Mouse (Mus musculus) myocyte (in vitro differentiated cells): ENCODE data around the gene Cngb1. TPM values are rescaled to one million over a fixed set of nuclear protein-coding genes. Genes with fewer than 3 reads are reported as not detected.
A peak's percentile ranks its signal among the peaks of the same experiment; 100 is the strongest.

ENCODE experiments used
- H3K27me3 ChIP-seq: one replicate; pipeline ENCODE4 v1.6.1; 2011; ENCODE audit not compliant: control insufficient read depth, insufficient read depth, insufficient read length
- H3K36me3 ChIP-seq: one replicate; pipeline ENCODE4 v1.6.1; 2011; ENCODE audit not compliant: control insufficient read depth, insufficient read depth
- H3K4me2 ChIP-seq: one replicate; pipeline ENCODE4 v1.6.1; 2011; ENCODE audit warnings: low read depth, control low read depth
- H3K4me3 ChIP-seq: one replicate; pipeline ENCODE4 v1.5.1; 2011; ENCODE audit warnings: mild to moderate bottlenecking, control low read depth, moderate library complexity
- H3K79me2 ChIP-seq: one replicate; pipeline ENCODE4 v1.6.1; 2011; ENCODE audit not compliant: control insufficient read depth, insufficient read depth
- H3ac ChIP-seq: one replicate; pipeline ENCODE4 v1.6.1; 2011; ENCODE audit not compliant: control insufficient read depth, insufficient read length
- CEBPB ChIP-seq: IDR thresholded peaks from 2 replicates; pipeline ENCODE4 v1.6.1; 2011; ENCODE audit warnings: mild to moderate bottlenecking, moderate library complexity; ENCODE audit not compliant: poor library complexity, insufficient read depth, severe bottlenecking
- E2F4 ChIP-seq: IDR thresholded peaks from one replicate; pipeline ENCODE4 v1.6.1; 2011; ENCODE audit warnings: mild to moderate bottlenecking, control low read depth, moderate library complexity; ENCODE audit not compliant: insufficient read depth
- MAX ChIP-seq: IDR thresholded peaks from one replicate; pipeline ENCODE4 v1.6.1; 2011; ENCODE audit warnings: low read depth, mild to moderate bottlenecking, control low read depth
- MYOD1 ChIP-seq, 3 experiments: IDR thresholded peaks; one replicate each; pipeline ENCODE4 v1.6.1; 2011; ENCODE audit warnings: control low read depth in 2 of 3, low read depth in 2 of 3, mild to moderate bottlenecking in 2 of 3, moderate library complexity in 1 of 3; ENCODE audit not compliant: insufficient read length in 2 of 3, control insufficient read depth in 1 of 3
- MYOG ChIP-seq, 3 experiments: IDR thresholded peaks; one replicate each; pipeline ENCODE4 v1.6.1; 2011; ENCODE audit warnings: control low read depth in 2 of 3, low read depth in 2 of 3, mild to moderate bottlenecking in 2 of 3; ENCODE audit not compliant: insufficient read length in 2 of 3, control insufficient read depth in 1 of 3, insufficient read depth in 1 of 3
- POLR2A ChIP-seq: IDR thresholded peaks from one replicate; pipeline ENCODE4 v1.6.1; 2011; ENCODE audit warnings: low read depth, mild to moderate bottlenecking, control low read depth, moderate library complexity; ENCODE audit not compliant: insufficient read length
- POLR2AphosphoS2 ChIP-seq: IDR thresholded peaks from one replicate; pipeline ENCODE4 v1.6.1; 2011; ENCODE audit warnings: low read depth, control low read depth; ENCODE audit not compliant: insufficient read length
- REST ChIP-seq: IDR thresholded peaks from one replicate; pipeline ENCODE4 v1.6.1; 2011; ENCODE audit warnings: mild to moderate bottlenecking, control low read depth, moderate library complexity; ENCODE audit not compliant: insufficient read depth, insufficient read length
- SRF ChIP-seq: IDR thresholded peaks from one replicate; pipeline ENCODE4 v1.6.1; 2011; ENCODE audit warnings: low read depth; ENCODE audit not compliant: control insufficient read depth, insufficient read length
- TCF12 ChIP-seq: IDR thresholded peaks from one replicate; pipeline ENCODE4 v1.6.1; 2011; ENCODE audit warnings: mild to moderate bottlenecking, control low read depth; ENCODE audit not compliant: poor library complexity, insufficient read depth, severe bottlenecking
- TCF3 ChIP-seq: IDR thresholded peaks from one replicate; pipeline ENCODE4 v1.6.1; 2011; ENCODE audit warnings: low read depth, control low read depth; ENCODE audit not compliant: insufficient read length
- USF1 ChIP-seq: IDR thresholded peaks from one replicate; pipeline ENCODE4 v1.6.1; 2011; ENCODE audit warnings: low read depth, mild to moderate bottlenecking, control low read depth, moderate library complexity
- polyA plus RNA-seq: library from polyadenylated mRNA; unstranded; fragments of >200 nt; fragmentation: generic; extraction: Trizol; gene quantifications from one replicate; pipeline ENCODE4 v1.2.1, GENCODE M21; 2012; ENCODE audit warnings: missing spikeins

Cngb1 gene
- polyA plus RNA-seq, 1 experiment: 0.07 TPM

- peak in 1 of 3 experiments; percentile 42 for TF ChIP-seq MYOG (IDR thresholded peaks at IDR 0.05; ENCODE audit: control insufficient read depth in 1 of 3, insufficient read depth in 1 of 3, insufficient read length in 2 of 3, low read depth in 2 of 3)
- TF ChIP-seq POLR2AphosphoS2: peak; percentile 37
- TF ChIP-seq MYOD1 (IDR thresholded peaks at IDR 0.05; ENCODE audit: control insufficient read depth in 1 of 3, insufficient read length in 2 of 3, low read depth in 2 of 3): peak in 1 of 3 experiments; percentile 6
- no peak for TF ChIP-seq MAX
- TF ChIP-seq TCF3: no peak
- TF ChIP-seq USF1: no peak
- Histone ChIP-seq H3K4me3 (no peak overlapping the region), H3K79me2 (peaks cover under 1% of the 10 kb centered on the region), H3K27me3 (no peaks in the 10 kb centered on the region), H3K36me3 (peaks cover 7% of the 10 kb centered on the region), H3ac (no peak overlapping the region), H3K4me2 (peak overlapping the region; percentile 35)
Measured at GRCm38 (mm10) chr8:95348811-95349630, 42.6 kb upstream of the Cngb1 start.

DNA sequence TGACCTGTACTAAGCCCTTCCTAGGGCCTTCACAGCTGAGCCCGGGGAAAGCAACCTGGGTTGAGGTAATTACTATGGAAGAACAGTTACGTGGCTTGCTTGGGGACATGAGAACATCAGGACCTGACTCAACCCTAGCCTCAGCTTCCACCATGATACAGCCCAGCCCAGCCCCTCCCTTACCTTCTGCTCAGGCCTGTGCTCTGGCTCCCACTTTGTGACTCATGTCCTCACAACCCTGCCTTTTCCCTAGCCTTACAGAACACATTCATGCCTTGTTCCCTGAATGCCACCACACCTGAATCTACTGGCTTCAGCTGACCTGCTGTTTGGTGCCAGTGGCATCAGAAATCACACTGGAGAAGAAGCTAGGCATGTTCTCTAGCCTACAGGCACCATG, 42.0 kb upstream of the Cngb1 start:
- Histone ChIP-seq H3K4me3 (no peak overlapping the region), H3ac (no peak overlapping the region), H3K4me2 (no peak overlapping the region), H3K36me3 (peaks cover 12% of the 10 kb centered on the region), H3K79me2 (no peaks in the 10 kb centered on the region), H3K27me3 (no peaks in the 10 kb centered on the region)
- no peak for TF ChIP-seq SRF
- TF ChIP-seq E2F4: no peak
- no peak for TF ChIP-seq POLR2A
- no peak for TF ChIP-seq MYOG (IDR thresholded peaks at IDR 0.05; ENCODE audit: control insufficient read depth in 1 of 3, insufficient read depth in 1 of 3, insufficient read length in 2 of 3, low read depth in 2 of 3)
- TF ChIP-seq USF1: no peak
- no peak for TF ChIP-seq REST
- no peak for TF ChIP-seq TCF3
- TF ChIP-seq MYOD1 (IDR thresholded peaks at IDR 0.05; ENCODE audit: control insufficient read depth in 1 of 3, insufficient read length in 2 of 3, low read depth in 2 of 3): no peak
- no peak for TF ChIP-seq TCF12
- no peak for TF ChIP-seq POLR2AphosphoS2
- TF ChIP-seq CEBPB: no peak
- no peak for TF ChIP-seq MAX

DNA sequence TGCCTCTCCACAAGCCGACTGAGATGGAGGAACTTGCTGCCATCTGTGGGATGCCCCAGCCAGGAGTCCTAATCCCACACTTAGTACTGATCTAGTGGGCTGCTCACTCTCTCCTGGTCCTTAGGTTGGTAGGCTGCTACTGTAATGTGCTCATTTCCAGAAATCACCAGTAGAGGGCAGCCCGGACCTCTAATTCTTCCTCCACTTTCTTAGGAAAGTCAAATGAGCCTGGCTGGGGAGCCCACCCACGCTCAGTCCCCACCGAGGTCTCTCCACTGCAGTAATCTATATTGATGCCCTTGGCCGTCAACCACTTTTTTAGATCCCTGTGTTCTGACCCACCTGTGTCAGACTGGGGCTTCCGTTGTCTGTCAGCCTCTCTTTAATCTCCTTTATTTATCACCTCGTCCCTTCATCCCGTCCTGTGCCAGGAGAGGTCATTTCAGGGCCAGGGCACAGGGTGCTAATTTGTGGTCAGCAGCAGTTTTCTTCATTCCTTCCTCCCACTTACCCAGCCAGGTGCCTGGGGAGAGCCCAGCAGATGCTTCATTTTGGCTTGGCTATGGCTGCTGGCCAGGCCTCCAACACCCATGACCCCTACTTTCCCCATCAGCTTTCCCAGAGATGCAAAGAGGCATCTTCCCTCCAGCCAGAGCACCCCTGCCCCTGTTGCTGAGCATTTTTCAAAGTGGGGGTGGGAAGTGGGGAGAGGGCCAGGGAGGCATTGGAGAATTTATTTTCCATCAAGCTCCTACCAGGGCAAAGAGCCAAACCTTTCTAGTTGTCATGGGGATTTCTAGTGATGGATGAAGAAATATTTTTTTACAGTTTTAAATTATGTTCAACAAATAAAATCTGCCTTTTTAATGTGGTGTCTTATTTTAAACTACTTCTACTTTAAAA, 40.5 kb upstream of the Cngb1 start:
- H3K4me3 ChIP-seq: no peak overlapping the region
- no peak overlapping the region for H3ac ChIP-seq
- no peaks in the 10 kb centered on the region for H3K27me3 ChIP-seq
- TF ChIP-seq SRF (no peak), MYOD1 (IDR thresholded peaks at IDR 0.05; ENCODE audit: control insufficient read depth in 1 of 3, insufficient read length in 2 of 3, low read depth in 2 of 3) (peak in 2 of 3 experiments; percentile 33 to 60), MYOG (IDR thresholded peaks at IDR 0.05; ENCODE audit: control insufficient read depth in 1 of 3, insufficient read depth in 1 of 3, insufficient read length in 2 of 3, low read depth in 2 of 3) (peak in 1 of 3 experiments; percentile 47), TCF12 (peak; percentile 26)
- H3K4me2 ChIP-seq: no peak overlapping the region
- H3K79me2 ChIP-seq: no peaks in the 10 kb centered on the region
- peaks cover 12% of the 10 kb centered on the region for H3K36me3 ChIP-seq

DNA sequence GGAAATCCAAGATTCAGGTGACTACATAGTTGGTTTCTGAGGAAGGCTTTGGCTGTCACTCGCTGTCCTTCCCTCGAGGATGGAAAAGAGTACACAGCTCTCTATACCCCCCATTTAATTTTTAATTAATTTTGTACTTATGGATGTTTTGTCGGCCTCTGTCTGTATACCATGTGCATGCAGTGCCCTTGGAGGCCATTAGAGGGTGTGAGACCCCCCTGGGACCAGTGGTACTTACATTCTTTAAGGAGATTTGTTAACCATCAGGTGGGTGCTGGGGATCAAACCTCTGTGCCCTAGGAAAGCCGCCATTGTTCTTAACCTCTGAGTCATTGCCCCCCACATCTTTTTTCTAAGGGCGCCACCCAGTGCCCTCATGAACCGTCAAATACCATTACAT, 38.3 kb upstream of the Cngb1 start:
- peaks cover 12% of the 10 kb centered on the region for H3K36me3 ChIP-seq
- H3K79me2 ChIP-seq: no peaks in the 10 kb centered on the region
- TF ChIP-seq TCF3 (no peak), E2F4 (no peak), SRF (no peak), POLR2AphosphoS2 (no peak), MAX (no peak), MYOG (IDR thresholded peaks at IDR 0.05; ENCODE audit: control insufficient read depth in 1 of 3, insufficient read depth in 1 of 3, insufficient read length in 2 of 3, low read depth in 2 of 3) (no peak), TCF12 (no peak), MYOD1 (IDR thresholded peaks at IDR 0.05; ENCODE audit: control insufficient read depth in 1 of 3, insufficient read length in 2 of 3, low read depth in 2 of 3) (no peak), REST (no peak), POLR2A (no peak)
- H3K4me2 ChIP-seq: no peak overlapping the region
- H3K27me3 ChIP-seq: no peaks in the 10 kb centered on the region
- no peak overlapping the region for H3K4me3 ChIP-seq
- H3ac ChIP-seq: no peak overlapping the region
